Mouse (Mus musculus) kidney, adult 2 months (tissue): Measurements from ENCODE around the gene Gm11541.

ENCODE experiments used
- CTCF ChIP-seq: fragments of 200-500 bp; conservative IDR thresholded peaks from 2 replicates; pipeline ENCODE4 v1.5.1; 2011; ENCODE audit warnings: low read depth, mild to moderate bottlenecking, control low read depth, low read length, moderate library complexity, mixed read lengths; ENCODE audit not compliant: insufficient read depth, insufficient read length
- POLR2A ChIP-seq: fragments of 200-500 bp; IDR thresholded peaks from one replicate; pipeline ENCODE4 v1.6.1; 2011; ENCODE audit warnings: low read depth, low read length, control low read depth

DNA sequence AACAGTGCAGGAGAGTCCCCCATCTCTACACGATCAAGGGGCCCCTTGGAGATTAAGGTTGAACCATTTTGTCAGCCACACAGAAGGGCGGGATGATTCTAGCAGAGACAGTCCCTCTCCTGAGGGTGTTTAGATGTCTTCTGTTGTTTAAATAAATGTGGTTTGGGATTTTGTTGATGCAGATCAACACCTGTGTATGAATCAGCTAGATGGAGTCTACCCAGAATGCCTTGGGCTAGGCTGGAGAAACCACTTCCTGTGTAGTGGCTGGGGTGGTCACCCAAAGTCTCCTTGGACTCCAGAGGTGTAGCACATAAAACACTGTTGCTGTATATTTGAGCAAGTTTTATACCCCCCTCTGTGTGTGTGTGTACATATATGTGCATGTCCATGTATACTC lies 14.9 kb upstream of the Gm11541 start:
- TF ChIP-seq CTCF (no peak), POLR2A (no peak)
